In genomic region chr5:121544910-121545792, GRCm38 (mm10) we compare ENCODE assay signal across 8 mouse cellular contexts. TPM values are rescaled to one million over a fixed set of nuclear protein-coding genes. Genes with fewer than 3 reads are reported as not detected.
DNase-seq lines count a peak whose midpoint lies in the region; ATAC-seq and TF ChIP-seq lines count a peak whose summit lies in the region.

Gene Adam1a (minus strand): TSS chr5:121545482.
Gene Gm42878 (minus strand): TSS chr5:121545482.

- TF ChIP-seq CTCF in bone marrow macrophage, adult 2 months (IDR thresholded peaks at IDR 0.05; ENCODE audit: low read depth, low read length): no peak

- peak within 1 kb of the TSS; percentile 92 for H3K9ac ChIP-seq in heart, embryonic 11.5 days (ENCODE audit: low read depth, low read length)
- H3K9ac ChIP-seq in midbrain, embryonic 11.5 days (ENCODE audit: low read length): peak within 1 kb of the TSS; percentile 98

- peak; percentile 38 for DNase-seq in cerebellum, adult 11-12 months
- DNase-seq in cerebellum, postnatal 25 days: no peak
- peak; percentile 43 for DNase-seq in 3134 (ENCODE audit: extremely low read depth, insufficient read length, low spot score)
- DNase-seq in limb, embryonic 10.5 days (ENCODE audit: low spot score): peak; percentile 68
- DNase-seq in midbrain, embryonic 11.5 days (ENCODE audit: low spot score, missing footprints): peak; percentile 93
- DNase-seq in thymus, adult 18-20 months: peak; percentile 33 to 43

- peak within 1 kb of the TSS; percentile 93 for H3K4me2 ChIP-seq in heart, embryonic 11.5 days
- H3K4me2 ChIP-seq in midbrain, embryonic 11.5 days: peak within 1 kb of the TSS; percentile 89

- peak within 1 kb of the TSS; percentile 83 for H3K27ac ChIP-seq in bone marrow macrophage, adult 2 months (ENCODE audit: insufficient read depth, low read depth, low read length)
- H3K27ac ChIP-seq in heart, embryonic 11.5 days (ENCODE audit: low read depth, low read length): peak within 1 kb of the TSS; percentile 91
- H3K27ac ChIP-seq in limb, embryonic 10.5 days: peak within 1 kb of the TSS; percentile 99
- peak within 1 kb of the TSS; percentile 93 for H3K27ac ChIP-seq in midbrain, embryonic 11.5 days (ENCODE audit: low read depth, low read length)

- peaks cover 18% of the 10 kb centered on the region for H3K4me1 ChIP-seq in bone marrow macrophage, adult 2 months (ENCODE audit: control insufficient read depth, insufficient read depth, low read length)
- peaks cover 9% of the 10 kb centered on the region for H3K4me1 ChIP-seq in heart, embryonic 11.5 days (ENCODE audit: control insufficient read depth, insufficient read depth, low read length)
- peaks cover 22% of the 10 kb centered on the region for H3K4me1 ChIP-seq in limb, embryonic 10.5 days
- H3K4me1 ChIP-seq in midbrain, embryonic 11.5 days (ENCODE audit: control insufficient read depth, insufficient read depth, low read length): peaks cover 15% of the 10 kb centered on the region

- no peaks in the 10 kb centered on the region for H3K27me3 ChIP-seq in heart, embryonic 11.5 days (ENCODE audit: control insufficient read depth, insufficient read depth, low read length)
- no peaks in the 10 kb centered on the region for H3K27me3 ChIP-seq in limb, embryonic 10.5 days (ENCODE audit: low read depth, poor library complexity, severe bottlenecking)
- H3K27me3 ChIP-seq in midbrain, embryonic 11.5 days (ENCODE audit: control insufficient read depth, insufficient read depth, low read length): no peaks in the 10 kb centered on the region

- peak within 1 kb of the TSS; percentile 79 for H3K4me3 ChIP-seq in bone marrow macrophage, adult 2 months (ENCODE audit: insufficient read depth, low read length)
- H3K4me3 ChIP-seq in heart, embryonic 11.5 days (ENCODE audit: low read depth, low read length): peak within 1 kb of the TSS; percentile 92
- peak within 1 kb of the TSS; percentile 90 for H3K4me3 ChIP-seq in limb, embryonic 10.5 days
- peak within 1 kb of the TSS; percentile 100 for H3K4me3 ChIP-seq in midbrain, embryonic 11.5 days (ENCODE audit: low read depth, low read length)

- H3K36me3 ChIP-seq in heart, embryonic 11.5 days (ENCODE audit: control insufficient read depth, insufficient read depth, low read length): no peaks in the 10 kb centered on the region
- peaks cover 9% of the 10 kb centered on the region for H3K36me3 ChIP-seq in limb, embryonic 10.5 days
- no peaks in the 10 kb centered on the region for H3K36me3 ChIP-seq in midbrain, embryonic 11.5 days (ENCODE audit: control insufficient read depth, insufficient read depth, low read length)

- under 1% methylated on average over 58 of the region's 97 CpGs for WGBS in heart, embryonic 11.5 days (ENCODE audit: insufficient replicate concordance)
- WGBS in limb, embryonic 10.5 days: under 1% methylated on average over 91 of the region's 97 CpGs
- WGBS in midbrain, embryonic 11.5 days: 2% methylated on average over 44 of the region's 97 CpGs

- TF ChIP-seq POLR2A in bone marrow macrophage, adult 2 months (IDR thresholded peaks at IDR 0.05; ENCODE audit: borderline replicate concordance, low read depth, low read length): no peak

- H3K9me3 ChIP-seq in heart, embryonic 11.5 days (replicated peaks; ENCODE audit: control insufficient read depth, low read length): no peaks in the 10 kb centered on the region
- no peaks in the 10 kb centered on the region for H3K9me3 ChIP-seq in limb, embryonic 10.5 days (replicated peaks)
- H3K9me3 ChIP-seq in midbrain, embryonic 11.5 days (ENCODE audit: control insufficient read depth, low read length): no peaks in the 10 kb centered on the region

- peak; percentile 64 for ATAC-seq in heart, embryonic 11.5 days (replicated peaks; ENCODE audit: insufficient number of reproducible peaks, low FRiP score, low TSS enrichment)
- ATAC-seq in midbrain, embryonic 11.5 days (ENCODE audit: low FRiP score): peak; percentile 69; the same call in 1 of the 2 replicates

RNA-seq across cellular contexts. Expression of gene Adam1a, which starts in this region (rescaled TPM):
- polyA plus RNA-seq in bone marrow macrophage, adult 2 months (2012; ENCODE audit: insufficient read depth, insufficient read length, missing spikeins): 3.0 and 4.3 TPM in 2 replicates
- 1.0 and 1.3 TPM in 2 replicates for polyA plus RNA-seq in heart, embryonic 11.5 days (2014; fragmentation: Nextera tagmentation; extraction: Ambion mirVana)
- polyA plus RNA-seq in limb, embryonic 10.5 days (2016; fragmentation: Nextera tagmentation; extraction: Ambion mirVana): 0.90 and 1.3 TPM in 2 replicates
- 2.2 and 3.0 TPM in 2 replicates for polyA plus RNA-seq in midbrain, embryonic 11.5 days (2014; fragmentation: Nextera tagmentation; extraction: Ambion mirVana)

RNA-seq across cellular contexts. Expression of gene Gm42878, which starts in this region (rescaled TPM):
- polyA plus RNA-seq in bone marrow macrophage, adult 2 months (2012; ENCODE audit: insufficient read depth, insufficient read length, missing spikeins): not detected in 2 replicates
- polyA plus RNA-seq in heart, embryonic 11.5 days (2014; fragmentation: Nextera tagmentation; extraction: Ambion mirVana): not detected in 2 replicates
- not detected in 2 replicates for polyA plus RNA-seq in limb, embryonic 10.5 days (2016; fragmentation: Nextera tagmentation; extraction: Ambion mirVana)
- polyA plus RNA-seq in midbrain, embryonic 11.5 days (2014; fragmentation: Nextera tagmentation; extraction: Ambion mirVana): not detected in 2 replicates

Comparison
In these comparisons a context has a peak if more than half of its experiments do, and no peak if none do; other contexts are left out.
1. DNase-seq: peak in cerebellum, adult 11-12 months (single experiment), 3134 (single experiment), limb, embryonic 10.5 days (single experiment), midbrain, embryonic 11.5 days (single experiment) and thymus, adult 18-20 months (2 of 2); none in cerebellum, postnatal 25 days (0 of 2).
2. Peak in every context shown above with its lines, with median percentiles within 50 percentile points of each other: H3K27ac ChIP-seq and H3K4me3 ChIP-seq.